Mouse (Mus musculus): Measurements from ENCODE around the gene Tnfsf11.

The Tnfsf11 gene

GRCm38 (mm10) chr14:78307286-78308237, at the start of gene Tnfsf11:
TSS of gene Tnfsf11 (minus strand) at chr14:78308043.
- DNase-seq (ENCODE audit: low read depth, low spot score): peak; percentile 73

- peak; percentile 83 for DNase-seq (ENCODE audit: low read depth, low spot score)
These were observed 48.9 kb upstream of the Tnfsf11 start for GRCm38 (mm10) chr14:78356764-78357163.

GRCm38 (mm10) chr14:78355381-78355780, 47.5 kb upstream of the Tnfsf11 start:
- peak; percentile 11 for DNase-seq (ENCODE audit: low read depth, low spot score)

GRCm38 (mm10) chr14:78352865-78353264, 45.0 kb upstream of the Tnfsf11 start:
- DNase-seq (ENCODE audit: low read depth, low spot score): peak; percentile 28

GRCm38 (mm10) chr14:78351544-78351943, 43.7 kb upstream of the Tnfsf11 start:
- peak; percentile 63 for DNase-seq (ENCODE audit: low read depth, low spot score)

GRCm38 (mm10) chr14:78347715-78348114, 39.9 kb upstream of the Tnfsf11 start:
- DNase-seq (ENCODE audit: low read depth, low spot score): no peak

- no peak for DNase-seq (ENCODE audit: low read depth, low spot score)
These were observed 35.2 kb upstream of the Tnfsf11 start for GRCm38 (mm10) chr14:78343007-78343406.

- DNase-seq (ENCODE audit: low read depth, low spot score): no peak
These were observed 34.3 kb upstream of the Tnfsf11 start for GRCm38 (mm10) chr14:78342146-78342545.

GRCm38 (mm10) chr14:78333341-78333740, 25.5 kb upstream of the Tnfsf11 start:
- no peak for DNase-seq (ENCODE audit: low read depth, low spot score)

- DNase-seq (ENCODE audit: low read depth, low spot score): no peak
These were observed 23.5 kb upstream of the Tnfsf11 start for GRCm38 (mm10) chr14:78331368-78331767.

GRCm38 (mm10) chr14:78330576-78331300, 22.9 kb upstream of the Tnfsf11 start:
- no peak for DNase-seq (ENCODE audit: low read depth, low spot score)

- peak; percentile 54 for DNase-seq (ENCODE audit: low read depth, low spot score)
These were observed 22.1 kb upstream of the Tnfsf11 start for GRCm38 (mm10) chr14:78329765-78330451.

GRCm38 (mm10) chr14:78323356-78323755, 15.5 kb upstream of the Tnfsf11 start:
- DNase-seq (ENCODE audit: low read depth, low spot score): no peak

GRCm38 (mm10) chr14:78322916-78323315, 15.1 kb upstream of the Tnfsf11 start:
- no peak for DNase-seq (ENCODE audit: low read depth, low spot score)

GRCm38 (mm10) chr14:78320248-78320647, 12.4 kb upstream of the Tnfsf11 start:
- peak; percentile 40 for DNase-seq (ENCODE audit: low read depth, low spot score)

GRCm38 (mm10) chr14:78319580-78319979, 11.7 kb upstream of the Tnfsf11 start:
- DNase-seq (ENCODE audit: low read depth, low spot score): peak; percentile 43

- DNase-seq (ENCODE audit: low read depth, low spot score): no peak
These were observed 11.2 kb upstream of the Tnfsf11 start for GRCm38 (mm10) chr14:78319000-78319399.

GRCm38 (mm10) chr14:78317623-78318022, 9.8 kb upstream of the Tnfsf11 start:
- DNase-seq (ENCODE audit: low read depth, low spot score): no peak

GRCm38 (mm10) chr14:78300914-78301313, 6.9 kb downstream of the Tnfsf11 start:
- DNase-seq (ENCODE audit: low read depth, low spot score): no peak

GRCm38 (mm10) chr14:78292687-78293086, 15.2 kb downstream of the Tnfsf11 start:
- DNase-seq (ENCODE audit: low read depth, low spot score): peak; percentile 16

GRCm38 (mm10) chr14:78289912-78290523, 17.8 kb downstream of the Tnfsf11 start:
- no peak for DNase-seq (ENCODE audit: low read depth, low spot score)
